Mouse (Mus musculus) MEL (cell line): Measurements from ENCODE around the gene Mrpl14. TPM values are rescaled to one million over a fixed set of nuclear protein-coding genes. Genes with fewer than 3 reads are reported as not detected.
A peak's percentile ranks its signal among the peaks of the same experiment; 100 is the strongest.

Experiments
- DNase-seq: peaks from one replicate; pipeline ENCODE4 v3.0.0; 2011; ENCODE audit warnings: low read depth, low spot score
- H3K27ac ChIP-seq: 2 replicates; pipeline ENCODE4 v1.5.1; 2012; ENCODE audit warnings: low read depth, mild to moderate bottlenecking, control low read depth, low read length, moderate library complexity; ENCODE audit not compliant: control insufficient read depth
- H3K27me3 ChIP-seq, 2 experiments: fragments of 150-350 bp in 1 of 2; sonication (generic) in 1 of 2; 2 replicates each; pipeline ENCODE4 v1.6.1; 2012; ENCODE audit warnings: low read length in 2 of 2, mild to moderate bottlenecking in 2 of 2, improper control_type of control experiment in 1 of 2, moderate library complexity in 1 of 2; ENCODE audit not compliant: insufficient read depth in 2 of 2, control insufficient read depth in 1 of 2
- H3K36me3 ChIP-seq, 2 experiments: 2 replicates each; pipeline ENCODE4 v1.6.1; 2012 to 2014; ENCODE audit warnings: low read length in 2 of 2, improper control_type of control experiment in 1 of 2, inconsistent platforms in 1 of 2, mild to moderate bottlenecking in 1 of 2; ENCODE audit not compliant: insufficient read depth in 2 of 2, control insufficient read depth in 1 of 2
- H3K4me1 ChIP-seq, 2 experiments: fragments of 150-350 bp in 1 of 2; sonication (generic) in 1 of 2; 2 replicates each; pipeline ENCODE4 v1.6.1; 2012; ENCODE audit warnings: low read length in 2 of 2, improper control_type of control experiment in 1 of 2, mild to moderate bottlenecking in 1 of 2; ENCODE audit not compliant: insufficient read depth in 2 of 2, control insufficient read depth in 1 of 2
- H3K4me3 ChIP-seq, 2 experiments: fragments of 150-350 bp in 1 of 2; sonication (generic) in 1 of 2; 2 replicates each; pipeline ENCODE4 v1.5.1; 2012; ENCODE audit warnings: low read depth in 2 of 2, low read length in 2 of 2, mild to moderate bottlenecking in 2 of 2, moderate library complexity in 2 of 2, control low read depth in 1 of 2, improper control_type of control experiment in 1 of 2; ENCODE audit not compliant: control insufficient read depth in 1 of 2, insufficient read depth in 1 of 2
- H3K79me2 ChIP-seq: 2 replicates; pipeline ENCODE4 v1.6.1; 2012; ENCODE audit warnings: mild to moderate bottlenecking, low read length, moderate library complexity; ENCODE audit not compliant: control insufficient read depth, poor library complexity, insufficient read depth
- H3K9ac ChIP-seq: 2 replicates; pipeline ENCODE4 v1.6.1; 2012; ENCODE audit warnings: low read depth, mild to moderate bottlenecking, control low read depth, low read length, moderate library complexity; ENCODE audit not compliant: control insufficient read depth, poor library complexity, severe bottlenecking
- H3K9me3 ChIP-seq: fragments of 150-350 bp; sonication (generic); replicated peaks from 2 replicates; pipeline ENCODE4 v1.6.1; 2012; ENCODE audit warnings: mild to moderate bottlenecking, low read length, improper control_type of control experiment, moderate library complexity; ENCODE audit not compliant: insufficient read depth
- BHLHE40 ChIP-seq: IDR thresholded peaks from 2 replicates; pipeline ENCODE4 v1.6.1; 2012; ENCODE audit warnings: low read depth, mild to moderate bottlenecking, inconsistent platforms, low read length, improper control_type of control experiment, borderline replicate concordance
- CTCF ChIP-seq, 3 experiments: IDR thresholded peaks in 2 of 3; conservative IDR thresholded peaks in 1 of 3; 2 replicates each; pipeline ENCODE4 v1.5.1; 2011 to 2012; ENCODE audit warnings: low read length in 3 of 3, low read depth in 2 of 3, mild to moderate bottlenecking in 2 of 3, improper control_type of control experiment in 1 of 3, inconsistent platforms in 1 of 3, mixed read lengths in 1 of 3, moderate library complexity in 1 of 3; ENCODE audit not compliant: control insufficient read depth in 1 of 3, insufficient read depth in 1 of 3, poor library complexity in 1 of 3, severe bottlenecking in 1 of 3
- ELF1 ChIP-seq: IDR thresholded peaks from 2 replicates; pipeline ENCODE4 v1.6.1; 2014; ENCODE audit warnings: low read depth, mild to moderate bottlenecking, inconsistent platforms, low read length, improper control_type of control experiment, moderate library complexity
- EP300 ChIP-seq, 2 experiments: IDR thresholded peaks; 2 replicates each; pipeline ENCODE4 v1.6.1; 2011; ENCODE audit warnings: improper control_type of control experiment in 2 of 2, low read length in 2 of 2, low read depth in 1 of 2, mild to moderate bottlenecking in 1 of 2
- GABPA ChIP-seq: IDR thresholded peaks from 2 replicates; pipeline ENCODE4 v1.6.1; 2012; ENCODE audit warnings: low read depth, mild to moderate bottlenecking, inconsistent platforms, low read length, improper control_type of control experiment, moderate library complexity
- GATA1 ChIP-seq: IDR thresholded peaks from 2 replicates; pipeline ENCODE4 v1.6.1; 2011; ENCODE audit warnings: low read depth, low read length, improper control_type of control experiment
- HCFC1 ChIP-seq: IDR thresholded peaks from 2 replicates; pipeline ENCODE4 v1.6.1; 2012; ENCODE audit warnings: low read depth, mild to moderate bottlenecking, inconsistent platforms, low read length, improper control_type of control experiment, moderate library complexity
- MAFK ChIP-seq: IDR thresholded peaks from 2 replicates; pipeline ENCODE4 v1.6.1; 2011; ENCODE audit warnings: low read depth, mild to moderate bottlenecking, low read length, improper control_type of control experiment, borderline replicate concordance
- MAZ ChIP-seq: IDR thresholded peaks from 2 replicates; pipeline ENCODE4 v1.6.1; 2012; ENCODE audit warnings: low read depth, mild to moderate bottlenecking, inconsistent platforms, low read length, improper control_type of control experiment
- MXI1 ChIP-seq: IDR thresholded peaks from 2 replicates; pipeline ENCODE4 v1.6.1; 2011; ENCODE audit warnings: mild to moderate bottlenecking, low read depth, low read length, improper control_type of control experiment
- MYB ChIP-seq: IDR thresholded peaks from 2 replicates; pipeline ENCODE4 v1.6.1; 2011; ENCODE audit warnings: mild to moderate bottlenecking, low read depth, low read length, improper control_type of control experiment
- POLR2AphosphoS2 ChIP-seq: IDR thresholded peaks from 2 replicates; pipeline ENCODE4 v1.6.1; 2011; ENCODE audit warnings: low read length, improper control_type of control experiment
- POLR2AphosphoS5 ChIP-seq: IDR thresholded peaks from 2 replicates; pipeline ENCODE4 v1.6.1; 2012; ENCODE audit warnings: low read depth, borderline replicate concordance, mild to moderate bottlenecking, inconsistent platforms, low read length, moderate library complexity, mixed read lengths
- RAD21 ChIP-seq: IDR thresholded peaks from 2 replicates; pipeline ENCODE4 v1.6.1; 2011; ENCODE audit warnings: mild to moderate bottlenecking, low read depth, low read length, improper control_type of control experiment
- RCOR1 ChIP-seq: IDR thresholded peaks from 2 replicates; pipeline ENCODE4 v1.6.1; 2012; ENCODE audit warnings: low read depth, mild to moderate bottlenecking, inconsistent platforms, low read length, improper control_type of control experiment
- SIN3A ChIP-seq: IDR thresholded peaks from 2 replicates; pipeline ENCODE4 v1.6.1; 2012; ENCODE audit warnings: low read length, improper control_type of control experiment, inconsistent platforms
- SMC3 ChIP-seq: IDR thresholded peaks from 2 replicates; pipeline ENCODE4 v1.6.1; 2011; ENCODE audit warnings: low read depth, low read length, improper control_type of control experiment
- TAL1 ChIP-seq: IDR thresholded peaks from 2 replicates; pipeline ENCODE4 v1.6.1; 2012; ENCODE audit warnings: mild to moderate bottlenecking, inconsistent platforms, low read length, moderate library complexity, mixed read lengths
- USF2 ChIP-seq, 2 experiments: IDR thresholded peaks; 2 replicates each; pipeline ENCODE4 v1.6.1; 2011 to 2012; ENCODE audit warnings: improper control_type of control experiment in 2 of 2, low read length in 2 of 2, borderline replicate concordance in 1 of 2, inconsistent platforms in 1 of 2, low read depth in 1 of 2, mild to moderate bottlenecking in 1 of 2; ENCODE audit not compliant: insufficient read depth in 1 of 2
- ZC3H11A ChIP-seq: IDR thresholded peaks from 2 replicates; pipeline ENCODE4 v1.6.1; 2012; ENCODE audit warnings: low read depth, mild to moderate bottlenecking, inconsistent platforms, low read length, improper control_type of control experiment
- ZKSCAN1 ChIP-seq: IDR thresholded peaks from 2 replicates; pipeline ENCODE4 v1.6.1; 2012; ENCODE audit warnings: low read depth, mild to moderate bottlenecking, inconsistent platforms, low read length, improper control_type of control experiment, moderate library complexity
- ZMIZ1 ChIP-seq: IDR thresholded peaks from 2 replicates; pipeline ENCODE4 v1.6.1; 2012; ENCODE audit warnings: low read depth, mild to moderate bottlenecking, inconsistent platforms, low read length, improper control_type of control experiment, moderate library complexity
- ZNF384 ChIP-seq: IDR thresholded peaks from 2 replicates; pipeline ENCODE4 v1.6.1; 2012; ENCODE audit warnings: low read depth, mild to moderate bottlenecking, inconsistent platforms, low read length, improper control_type of control experiment
- polyA plus RNA-seq, 2 experiments: library from polyadenylated mRNA; stranded (reverse) in 1 of 2; unstranded in 1 of 2; fragments of >175 nt in 1 of 2; fragments of >200 nt in 1 of 2; gene quantifications; 2 replicates each; pipeline versions ENCODE4 v1.2.1 to v1.2.4; 2012; ENCODE audit warnings: low replicate concordance in 2 of 2, low read depth in 1 of 2; ENCODE audit not compliant: insufficient read length in 2 of 2, insufficient read depth in 1 of 2, missing spikeins in 1 of 2
- total RNA-seq: library from RNA; depleted of rRNA; stranded (reverse); fragments of 300-350 nt; gene quantifications from 2 replicates; pipeline ENCODE4 v1.2.3, GENCODE M21; 2012

The Mrpl14 gene
- total and polyA plus RNA-seq, 3 experiments, result 66.2 to 159 TPM; not detected in 1

DNA sequence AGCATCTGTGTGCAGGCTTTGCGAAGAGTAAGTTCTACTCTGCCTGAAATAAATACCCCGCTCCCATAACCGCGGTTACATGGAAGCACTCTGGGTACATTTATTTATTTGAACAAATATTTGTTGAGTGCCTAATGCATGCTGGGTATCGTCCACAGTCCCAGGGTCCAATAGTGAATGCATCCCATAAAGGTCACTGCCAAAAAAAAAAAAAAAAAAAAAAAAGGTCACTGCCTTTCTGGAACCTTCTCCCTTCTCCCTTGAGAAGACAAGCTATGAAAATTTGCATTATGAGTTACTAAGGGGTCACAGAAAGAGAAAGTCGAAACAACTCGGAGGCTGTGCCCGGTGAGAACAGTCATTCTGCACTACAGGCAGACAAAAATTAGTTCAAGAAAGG lies 44.1 kb upstream of the Mrpl14 start:
- Histone ChIP-seq H3K9ac (no peak overlapping the region), H3K9me3 (no peaks in the 10 kb centered on the region), H3K4me3 (no peak overlapping the region)
- DNase-seq, result no peak
- TF ChIP-seq GABPA (no peak), SIN3A (no peak), POLR2AphosphoS5 (no peak), GATA1 (no peak), POLR2AphosphoS2 (no peak), ZMIZ1 (no peak), MAFK (no peak), USF2 (IDR thresholded peaks at IDR 0.05; ENCODE audit: borderline replicate concordance in 1 of 2, insufficient read depth in 1 of 2, low read depth in 1 of 2, low read length in 2 of 2) (no peak), EP300 (IDR thresholded peaks at IDR 0.05; ENCODE audit: low read depth in 1 of 2, low read length in 2 of 2) (no peak), BHLHE40 (no peak), MYB (no peak), ELF1 (no peak), MXI1 (no peak), TAL1 (no peak), ZNF384 (no peak), ZKSCAN1 (no peak), MAZ (no peak), RCOR1 (no peak)
- TF ChIP-seq, all 39 proteins: peak for 0
- no peak overlapping the region for H3K27ac ChIP-seq
- no peaks in the 10 kb centered on the region for H3K4me1 ChIP-seq
- H3K27me3 ChIP-seq, result peaks cover 9 to 12% of the 10 kb centered on the region in 2 experiments
- no peaks in the 10 kb centered on the region for H3K79me2 ChIP-seq
- no peaks in the 10 kb centered on the region for H3K36me3 ChIP-seq

- H3K4me1 ChIP-seq, result no peaks in the 10 kb centered on the region
- peak; percentile 80 for DNase-seq
- H3K27me3 ChIP-seq, result peaks cover 9 to 12% of the 10 kb centered on the region in 2 experiments
- no peak overlapping the region for H3K27ac ChIP-seq
- H3K36me3 ChIP-seq, result no peaks in the 10 kb centered on the region
- no peaks in the 10 kb centered on the region for H3K79me2 ChIP-seq
- TF ChIP-seq GABPA, result no peak
- TF ChIP-seq ZC3H11A, result peak; percentile 84
- TF ChIP-seq CTCF (IDR thresholded peaks at IDR 0.05 in 2 of 3, conservative IDR thresholded peaks at IDR 0.05 in 1 of 3; ENCODE audit: control insufficient read depth in 1 of 3, insufficient read depth in 1 of 3, low read depth in 2 of 3, low read length in 3 of 3, poor library complexity in 1 of 3, severe bottlenecking in 1 of 3), result peak; percentile 71 to 91 (median 82)
- TF ChIP-seq RAD21, result peak; percentile 83
- TF ChIP-seq HCFC1, result no peak
- peak; percentile 90 for TF ChIP-seq SMC3
- no peak overlapping the region for H3K4me3 ChIP-seq
- H3K9me3 ChIP-seq, result no peaks in the 10 kb centered on the region
- H3K9ac ChIP-seq, result no peak overlapping the region
Measured at GRCm38 (mm10) chr17:45642701-45643100, 43.4 kb upstream of the Mrpl14 start.
